Comparison of ENCODE assay signal across 8 mouse cellular contexts in genomic region chr7:139151116-139151515, GRCm38 (mm10).
DNase-seq lines count a peak whose midpoint lies in the region; ATAC-seq lines count a peak whose summit lies in the region.
"Had no signal": no experiment of that assay in that cellular context is flagged by ENCODE, and none has a peak within 500 bp of the region (broad histone marks: within the 10 kb centered on the region; RNA-seq: fewer than 3 reads in every experiment).

No protein-coding gene starts in this region.

- WGBS in kidney, embryonic 15.5 days = 30% methylated on average over 10 of the region's 10 CpGs
- WGBS in midbrain, embryonic 10.5 days = 38% methylated on average over 10 of the region's 10 CpGs
- 29% methylated on average over 10 of the region's 10 CpGs for WGBS in stomach, embryonic 16.5 days

- H3K9me3 ChIP-seq in kidney, embryonic 15.5 days (replicated peaks) = no peaks in the 10 kb centered on the region
- no peaks in the 10 kb centered on the region for H3K9me3 ChIP-seq in midbrain, embryonic 10.5 days (replicated peaks)
- H3K9me3 ChIP-seq in stomach, embryonic 16.5 days (replicated peaks; ENCODE audit: control insufficient read depth, low read length) = no peaks in the 10 kb centered on the region

- no peak overlapping the region for H3K9ac ChIP-seq in kidney, embryonic 15.5 days
- H3K9ac ChIP-seq in stomach, embryonic 16.5 days (ENCODE audit: low read length) = no peak overlapping the region

- H3K27ac ChIP-seq in kidney, embryonic 15.5 days = no peak overlapping the region
- H3K27ac ChIP-seq in midbrain, embryonic 10.5 days (replicated peaks) = peak overlapping the region; percentile 38; the same call in 1 of the 2 replicates
- H3K27ac ChIP-seq in stomach, embryonic 16.5 days (ENCODE audit: low read length) = no peak overlapping the region

- no peak overlapping the region for H3K4me2 ChIP-seq in kidney, embryonic 15.5 days
- H3K4me2 ChIP-seq in stomach, embryonic 16.5 days (ENCODE audit: low read depth, low read length) = no peak overlapping the region

- H3K36me3 ChIP-seq in kidney, embryonic 15.5 days = no peaks in the 10 kb centered on the region
- H3K36me3 ChIP-seq in midbrain, embryonic 10.5 days = no peaks in the 10 kb centered on the region
- H3K36me3 ChIP-seq in stomach, embryonic 16.5 days (ENCODE audit: control insufficient read depth, insufficient read depth, low read length) = no peaks in the 10 kb centered on the region

- H3K27me3 ChIP-seq in kidney, embryonic 15.5 days = no peaks in the 10 kb centered on the region
- H3K27me3 ChIP-seq in midbrain, embryonic 10.5 days (ENCODE audit: low read depth, poor library complexity, severe bottlenecking) = peaks cover 39% of the 10 kb centered on the region
- H3K27me3 ChIP-seq in stomach, embryonic 16.5 days (ENCODE audit: control insufficient read depth, insufficient read depth, low read length) = no peaks in the 10 kb centered on the region

- peaks cover 19% of the 10 kb centered on the region for H3K4me1 ChIP-seq in kidney, embryonic 15.5 days
- peaks cover 36% of the 10 kb centered on the region for H3K4me1 ChIP-seq in midbrain, embryonic 10.5 days
- peaks cover 12% of the 10 kb centered on the region; the same call in 1 of the 2 replicates for H3K4me1 ChIP-seq in stomach, embryonic 16.5 days (ENCODE audit: control insufficient read depth, insufficient read depth, low read length)

- peak; percentile 4 for DNase-seq in NIH3T3 (ENCODE audit: low read depth)
- DNase-seq in forelimb bud, embryonic 11.5 days (ENCODE audit: low read depth, low spot score) = peak; percentile 46
- peak; percentile 69 for DNase-seq in midbrain, embryonic 10.5 days (ENCODE audit: low spot score)
- no peak for DNase-seq in cerebellum, adult 9-11 months

- ATAC-seq in CD4-positive, CD25-positive, alpha-beta regulatory T cell, adult 4 months = peak; percentile 92
- peak; percentile 80 for ATAC-seq in kidney, embryonic 15.5 days (replicated peaks; ENCODE audit: low FRiP score)
- ATAC-seq in stomach, embryonic 16.5 days (ENCODE audit: insufficient read depth, low FRiP score) = peak; percentile 77; the same call in 1 of the 2 replicates

- H3K4me3 ChIP-seq in kidney, embryonic 15.5 days (replicated peaks) = no peak overlapping the region
- H3K4me3 ChIP-seq in midbrain, embryonic 10.5 days = no peak overlapping the region
- H3K4me3 ChIP-seq in stomach, embryonic 16.5 days (replicated peaks; ENCODE audit: low read length) = no peak overlapping the region
- H3K4me3 ChIP-seq: myocyte had no signal
